Mouse (Mus musculus): ENCODE measurements around the gene Fmnl3. TPM values are rescaled to one million over a fixed set of nuclear protein-coding genes. Genes with fewer than 3 reads are reported as not detected.

Gene Fmnl3
- total and polyA plus RNA-seq, 3 experiments, result 24.2 to 49.3 (median 28.6) TPM

GRCm38 (mm10) chr15:99294813-99295374, 75.4 kb downstream of the Fmnl3 start, which contains the start of gene Prpf40b:
TSS of gene Prpf40b (plus strand) at chr15:99295087.
- Histone ChIP-seq H3K9me3 (replicated peaks; ENCODE audit: low read length) (no peaks in the 10 kb centered on the region), H3K27me3 (replicated peaks) (peaks cover 34% of the 10 kb centered on the region), H3K36me3 (replicated peaks in 1 of 2; ENCODE audit: control insufficient read depth in 1 of 2, insufficient read depth in 1 of 2, low read length in 1 of 2) (peaks cover 0 to 5% of the 10 kb centered on the region in 2 experiments), H3K9ac (ENCODE audit: insufficient read depth, low read depth) (peak within 1 kb of the TSS; percentile 64), H3K4me2 (ENCODE audit: insufficient read depth, low read depth, poor library complexity, severe bottlenecking) (peak within 1 kb of the TSS; percentile 98), H3K4me1 (ENCODE audit: control insufficient read depth in 1 of 2, insufficient read depth in 2 of 2) (peaks cover 3 to 20% of the 10 kb centered on the region in 2 experiments; a peak in 3 of 4 replicates), H3K27ac (ENCODE audit: insufficient read depth, low read depth) (no peak within 1 kb of the TSS), H3K79me2 (replicated peaks; ENCODE audit: control insufficient read depth, extremely low read depth, insufficient read depth, poor library complexity, severe bottlenecking) (no peaks in the 10 kb centered on the region), H3K4me3 (replicated peaks in 1 of 3; ENCODE audit: low read depth in 2 of 3, low read length in 2 of 3, poor library complexity in 1 of 3) (peak within 1 kb of the TSS; percentile 48 to 68 (median 58))
- DNase-seq (ENCODE audit: extremely low read depth), result peak; percentile 84
- dilution Hi-C loops (cut with MboI; ENCODE audit: extremely low pct_ligation_motif_present, extremely low pct_unique_long_range_greater_than_20kb, low sequenced_read_pairs), result no loop called here
- in situ Hi-C loops (cut with MboI; ENCODE audit: low pct_ligation_motif_present, low pct_unique_long_range_greater_than_20kb, low sequenced_read_pairs), result no loop called here
- TF ChIP-seq E2F4 (IDR thresholded peaks at IDR 0.05; ENCODE audit: insufficient replicate concordance, low read depth, low read length) (no peak), NELFE (IDR thresholded peaks at IDR 0.05; ENCODE audit: low read depth, low read length) (peak; percentile 57; the same call in 1 of the 2 replicates), HCFC1 (IDR thresholded peaks at IDR 0.05; ENCODE audit: low read depth, low read length) (peak; percentile 75), ETS1 (conservative IDR thresholded peaks at IDR 0.05; ENCODE audit: low read depth, low read length) (no peak), POLR2A (IDR thresholded peaks at IDR 0.05; ENCODE audit: low read depth, low read length) (peak; percentile 78), PAX5 (IDR thresholded peaks at IDR 0.05; ENCODE audit: low read length) (no peak), USF2 (conservative IDR thresholded peaks at IDR 0.05; ENCODE audit: low read depth, low read length) (no peak), RCOR1 (conservative IDR thresholded peaks at IDR 0.05; ENCODE audit: low read depth, low read length) (no peak), SMC3 (IDR thresholded peaks at IDR 0.05; ENCODE audit: low read depth, low read length) (no peak), NRF1 (IDR thresholded peaks at IDR 0.05; ENCODE audit: low read depth, low read length) (peak; percentile 80), KAT2A (IDR thresholded peaks at IDR 0.05; ENCODE audit: insufficient replicate concordance, low read length) (peak; percentile 61; the same call in 1 of the 2 replicates), JUN (IDR thresholded peaks at IDR 0.05; ENCODE audit: insufficient read depth, low read depth, low read length) (no peak), MAZ (IDR thresholded peaks at IDR 0.05; ENCODE audit: low read depth, low read length) (no peak; the same call in 1 of the 2 replicates), USF1 (IDR thresholded peaks at IDR 0.05; ENCODE audit: low read depth, low read length) (peak; percentile 30; the same call in 1 of the 2 replicates), CTCF (conservative IDR thresholded peaks at IDR 0.05 in 1 of 2, IDR thresholded peaks at IDR 0.05 in 1 of 2; ENCODE audit: low read depth in 2 of 2, low read length in 2 of 2) (peak in 1 of 2 experiments; percentile 56; a peak in 2 of 4 replicates), ELF1 (IDR thresholded peaks at IDR 0.05; ENCODE audit: low read depth, low read length) (peak; percentile 48; the same call in 1 of the 2 replicates), ZC3H11A (IDR thresholded peaks at IDR 0.05; ENCODE audit: low read depth, low read length) (no peak), ZMIZ1 (IDR thresholded peaks at IDR 0.05; ENCODE audit: low read depth, low read length) (no peak), CHD1 (IDR thresholded peaks at IDR 0.05; ENCODE audit: low read depth, low read length) (no peak), BHLHE40 (IDR thresholded peaks at IDR 0.05; ENCODE audit: low read depth, low read length) (peak; percentile 67), CHD2 (IDR thresholded peaks at IDR 0.05; ENCODE audit: low read length) (peak; percentile 43), UBTF (IDR thresholded peaks at IDR 0.05; ENCODE audit: low read depth, low read length) (0 out of 2 replicates have a peak, but pooled peaks have one; percentile 53), SIN3A (IDR thresholded peaks at IDR 0.05; ENCODE audit: low read length) (peak; percentile 71), TCF12 (IDR thresholded peaks at IDR 0.05; ENCODE audit: low read depth, low read length) (peak; percentile 58), IRF4 (IDR thresholded peaks at IDR 0.05; ENCODE audit: low read depth, low read length) (no peak), MXI1 (IDR thresholded peaks at IDR 0.05; ENCODE audit: low read depth, low read length) (peak; percentile 69), JUND (conservative IDR thresholded peaks at IDR 0.05; ENCODE audit: low read depth, low read length) (no peak), TBP (conservative IDR thresholded peaks at IDR 0.05; ENCODE audit: low read depth, low read length) (no peak), EP300 (IDR thresholded peaks at IDR 0.05; ENCODE audit: low read length) (no peak), ZNF384 (IDR thresholded peaks at IDR 0.05; ENCODE audit: low read depth, low read length) (no peak), GABPA (IDR thresholded peaks at IDR 0.05; ENCODE audit: insufficient replicate concordance, low read depth, low read length) (no peak)
